Mouse (Mus musculus): ENCODE results near the gene Nop56. TPM values are rescaled to one million over a fixed set of nuclear protein-coding genes. Genes with fewer than 3 reads are reported as not detected.

The Nop56 gene
- 100 to 1,000 TPM in 3 of 4 experiments, 10 to 100 TPM in 1; 80.0 to 120 (median 115) TPM for total RNA-seq (2022)

DNA sequence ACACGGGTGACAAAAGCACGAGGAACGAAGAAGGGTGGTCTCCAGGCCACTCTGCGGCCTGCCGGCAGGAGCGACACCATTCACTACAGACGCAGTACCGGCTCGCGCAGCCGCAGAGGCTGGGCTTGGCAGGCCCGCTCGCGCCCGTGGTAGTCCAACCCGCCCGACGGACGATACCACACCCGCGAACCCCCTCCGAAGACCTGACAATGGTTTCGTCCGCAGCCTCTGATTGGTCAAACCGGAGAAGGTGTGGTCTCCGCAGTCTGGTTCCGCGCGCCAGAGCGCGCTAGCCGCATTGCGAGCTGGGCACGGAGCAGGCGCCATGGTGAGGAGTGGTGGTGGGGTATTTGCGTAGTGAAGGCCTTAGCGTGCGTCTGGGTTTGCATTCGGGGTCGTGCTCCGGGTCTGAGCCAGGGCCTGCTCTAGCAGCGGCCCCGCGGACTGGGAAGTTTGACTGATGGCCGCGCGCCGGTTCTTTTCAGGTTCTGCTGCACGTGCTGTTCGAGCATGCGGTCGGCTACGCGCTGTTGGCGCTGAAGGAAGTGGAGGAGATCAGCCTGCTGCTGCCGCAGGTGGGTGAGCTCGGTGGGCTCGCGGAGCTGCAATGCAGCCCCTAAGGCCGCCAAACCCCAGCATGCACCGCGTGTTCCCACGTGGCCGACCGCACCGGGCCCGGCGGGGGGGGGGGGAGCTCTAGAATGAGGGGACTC, at the start of gene Nop56:
Gene Nop56, plus strand, starts transcription at position 282 of the 713 bp plus-strand sequence.
- peak; percentile 98 for DNase-seq

DNA sequence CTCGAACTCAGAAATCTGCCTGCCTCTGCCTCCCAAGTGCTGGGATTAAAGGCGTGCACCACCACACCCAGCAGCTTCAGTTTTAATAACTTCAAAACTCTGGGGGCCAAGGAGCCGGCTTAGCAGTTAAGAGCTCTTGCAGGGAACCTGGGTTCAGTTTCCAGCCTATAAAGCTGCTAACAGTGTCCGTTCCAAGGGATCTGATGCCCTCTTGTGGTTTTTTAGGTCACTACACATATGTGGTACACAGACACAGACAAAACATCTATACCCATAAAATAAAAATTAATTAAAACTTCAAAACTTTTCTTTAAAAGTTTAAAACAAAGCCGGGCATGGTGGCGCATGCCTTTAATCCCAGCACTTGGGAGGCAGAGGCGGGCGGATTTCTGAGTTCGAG, 27.3 kb upstream of the Nop56 start:
- DNase-seq: no peak

DNA sequence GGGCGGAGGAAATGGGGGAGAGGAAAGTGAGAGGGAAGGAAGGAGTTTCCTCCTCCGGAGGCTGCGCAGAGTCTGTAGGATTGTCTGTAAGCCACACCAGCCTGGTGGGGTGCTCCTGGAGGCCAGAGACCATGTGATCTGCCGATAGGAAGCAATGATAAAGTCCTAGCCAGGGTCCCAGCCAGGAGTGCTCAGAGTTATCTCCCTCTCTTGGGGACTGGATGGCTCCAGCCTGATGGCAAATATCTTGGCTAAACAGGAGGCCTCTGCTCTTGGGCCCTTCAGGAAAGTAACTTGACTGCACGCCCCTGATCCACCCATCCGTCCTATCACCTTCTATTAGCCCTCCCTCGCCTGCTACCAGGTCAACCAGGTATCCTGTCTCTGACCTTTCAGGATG, 26.0 kb upstream of the Nop56 start:
- no peak for DNase-seq

DNA sequence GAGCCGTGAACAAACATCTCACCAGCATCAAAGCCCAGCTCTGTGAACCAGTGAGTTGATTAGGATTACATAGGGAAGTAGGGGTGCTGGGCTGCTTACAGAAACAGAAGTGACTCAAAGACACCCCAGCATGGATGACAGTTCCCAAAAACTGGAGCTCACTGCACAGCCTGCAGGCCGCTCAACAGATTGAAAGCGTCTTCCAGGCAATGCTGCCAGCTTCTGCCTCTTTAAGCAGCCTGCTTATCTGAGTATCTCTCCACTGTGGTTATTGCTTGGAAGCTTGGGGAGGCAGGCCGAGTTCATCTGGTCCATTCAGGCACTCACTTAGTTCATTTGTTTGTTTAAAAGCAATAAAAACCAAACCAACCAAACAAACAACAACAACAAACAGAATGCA, 17.5 kb upstream of the Nop56 start:
- no peak for DNase-seq

DNA sequence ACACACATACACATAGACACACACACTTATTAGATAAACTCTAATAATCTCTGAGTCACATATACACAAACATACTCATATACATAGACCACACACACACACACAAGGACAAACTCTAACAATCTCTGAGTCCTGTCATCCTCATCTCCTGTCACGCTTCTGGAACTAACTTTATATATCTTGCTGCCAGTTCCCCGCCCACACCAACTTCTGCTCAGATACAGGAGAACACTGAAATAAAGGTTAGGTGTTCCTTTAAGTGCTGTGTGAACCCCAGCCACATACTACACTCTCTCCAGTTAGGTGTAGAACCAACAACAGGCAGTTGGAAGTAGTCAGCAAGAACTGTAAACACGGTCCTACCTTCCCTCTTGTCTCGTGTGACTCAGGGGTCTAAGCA, 13.4 kb upstream of the Nop56 start:
- no peak for DNase-seq

DNA sequence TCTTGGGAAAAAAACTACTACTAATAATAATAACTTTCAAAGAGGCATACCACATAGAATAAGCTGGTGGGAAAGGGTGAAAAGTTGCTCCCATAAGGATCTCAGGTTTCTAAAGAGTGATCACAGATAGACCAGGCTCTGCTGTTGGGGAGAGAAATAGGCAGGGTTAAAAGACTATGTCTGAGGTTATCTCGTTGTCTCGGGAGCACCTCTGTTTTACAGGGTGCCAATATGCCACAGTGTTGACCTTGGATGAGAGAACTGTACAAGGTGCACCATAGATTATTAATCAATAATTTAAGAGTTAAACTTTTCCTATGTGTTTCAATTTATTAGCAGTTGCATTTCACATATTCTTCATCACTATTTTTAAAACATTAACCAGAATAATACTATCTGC, 12.3 kb upstream of the Nop56 start:
- DNase-seq: no peak

DNA sequence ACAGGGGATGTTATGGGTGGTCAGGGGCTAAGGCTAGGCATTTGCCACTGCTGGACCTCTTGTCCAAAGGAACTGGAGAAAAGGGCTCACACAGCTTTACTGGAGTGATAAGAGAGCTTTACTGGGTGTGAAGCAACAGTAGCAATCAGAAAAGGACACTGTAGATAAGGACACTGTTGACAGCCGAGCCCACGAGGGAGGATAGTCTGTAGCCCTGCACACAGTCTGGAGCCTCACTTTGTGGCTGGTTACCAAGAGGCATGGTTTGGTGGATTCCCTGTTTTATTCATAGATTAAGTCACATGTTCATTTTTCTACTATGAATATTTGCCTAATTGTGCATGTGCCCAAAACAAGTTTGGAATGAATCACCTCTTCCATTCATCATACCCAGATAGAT, 11.8 kb upstream of the Nop56 start:
- DNase-seq: no peak

DNA sequence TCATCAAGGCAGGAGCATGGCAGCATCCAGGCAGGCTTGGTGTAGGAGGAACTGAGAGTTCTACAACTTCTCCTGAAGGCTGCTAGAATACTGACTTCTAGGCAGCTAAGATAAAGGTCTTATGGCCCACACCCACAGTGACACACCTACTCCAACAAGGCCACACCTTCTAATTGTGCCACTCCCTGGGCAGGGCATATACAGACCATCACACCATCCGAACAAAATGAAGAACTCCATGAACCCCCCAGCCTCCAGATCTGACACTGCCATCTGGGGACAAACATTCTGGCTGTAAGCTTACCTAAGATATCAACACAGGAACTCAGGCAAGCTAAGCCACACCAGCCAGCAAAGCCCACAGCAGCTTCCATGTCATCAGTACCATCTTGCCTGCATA, 8.7 kb upstream of the Nop56 start:
- DNase-seq: no peak

DNA sequence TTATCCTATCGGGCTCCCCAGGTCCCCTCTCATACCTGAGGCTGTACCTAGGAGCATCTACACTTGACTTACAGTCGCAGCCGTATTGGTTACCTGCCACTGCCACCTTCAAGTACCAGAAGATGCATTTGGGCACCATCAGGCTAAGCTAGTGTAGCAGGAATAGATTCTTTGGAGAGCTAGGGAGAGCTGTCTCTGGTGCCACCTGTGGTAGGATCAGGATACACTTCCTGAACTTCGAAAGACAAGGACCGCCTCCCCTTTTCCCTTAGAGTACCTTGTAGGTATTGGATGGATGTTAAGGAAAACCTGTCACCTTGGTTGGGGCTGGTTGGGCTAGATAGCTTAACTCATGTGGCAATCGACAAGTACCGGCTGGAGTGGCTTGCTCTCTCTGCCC, 6.2 kb upstream of the Nop56 start:
- DNase-seq: no peak

DNA sequence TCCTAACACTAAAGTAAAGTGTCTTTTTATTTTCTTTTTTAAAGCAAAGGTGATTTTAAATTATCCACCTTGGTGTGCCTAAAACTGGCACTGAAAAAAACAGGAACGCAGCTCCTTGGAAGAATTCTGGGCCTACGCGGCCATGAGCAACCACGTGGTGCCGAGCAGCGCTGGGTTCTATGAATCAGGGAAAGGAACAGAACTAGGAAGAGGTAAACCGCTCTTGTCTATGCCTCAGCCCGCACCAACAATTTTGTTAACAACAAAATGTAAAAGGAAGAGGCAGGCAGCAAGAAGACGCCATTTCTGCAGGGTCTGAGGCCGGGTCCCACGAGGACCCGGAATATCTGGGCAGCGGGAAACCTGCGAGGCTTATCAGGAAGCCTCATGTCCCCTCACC, 498 bp upstream of the Nop56 start:
- no peak for DNase-seq

DNA sequence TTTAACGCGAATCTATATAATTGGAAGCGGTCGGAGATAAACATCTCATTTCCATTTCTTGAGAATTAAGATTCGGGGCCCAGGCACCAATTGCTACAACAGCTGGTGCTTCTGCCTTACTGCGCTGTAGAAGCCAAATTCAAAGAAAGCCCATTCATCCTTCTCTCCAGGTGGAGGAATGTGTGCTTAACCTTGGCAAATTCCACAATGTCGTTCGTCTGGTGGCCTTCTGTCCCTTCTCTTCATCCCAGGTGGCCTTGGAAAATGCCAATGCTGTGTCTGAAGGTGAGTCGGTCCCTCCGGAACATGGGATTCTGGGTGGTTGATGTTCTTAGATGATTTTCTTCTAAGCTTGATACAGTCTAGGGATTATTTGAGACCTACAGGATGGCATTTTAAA, 632 bp downstream of the Nop56 start:
- no peak for DNase-seq

DNA sequence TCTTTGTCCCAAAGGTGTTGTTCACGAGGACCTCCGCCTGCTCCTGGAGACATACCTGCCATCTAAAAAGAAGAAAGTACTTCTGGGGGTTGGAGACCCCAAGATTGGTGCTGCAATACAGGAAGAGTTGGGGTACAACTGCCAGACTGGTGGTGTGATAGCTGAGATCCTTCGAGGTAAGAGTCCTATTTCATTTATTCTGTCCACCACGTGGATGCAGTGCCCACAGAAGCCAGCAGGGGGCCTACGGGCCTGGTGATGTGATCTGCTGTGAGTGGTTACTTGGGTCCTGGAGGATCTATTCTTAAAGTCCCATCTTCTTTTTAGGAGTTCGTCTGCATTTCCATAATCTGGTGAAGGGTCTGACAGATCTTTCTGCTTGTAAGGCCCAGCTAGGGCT, 1.4 kb downstream of the Nop56 start:
- no peak for DNase-seq

DNA sequence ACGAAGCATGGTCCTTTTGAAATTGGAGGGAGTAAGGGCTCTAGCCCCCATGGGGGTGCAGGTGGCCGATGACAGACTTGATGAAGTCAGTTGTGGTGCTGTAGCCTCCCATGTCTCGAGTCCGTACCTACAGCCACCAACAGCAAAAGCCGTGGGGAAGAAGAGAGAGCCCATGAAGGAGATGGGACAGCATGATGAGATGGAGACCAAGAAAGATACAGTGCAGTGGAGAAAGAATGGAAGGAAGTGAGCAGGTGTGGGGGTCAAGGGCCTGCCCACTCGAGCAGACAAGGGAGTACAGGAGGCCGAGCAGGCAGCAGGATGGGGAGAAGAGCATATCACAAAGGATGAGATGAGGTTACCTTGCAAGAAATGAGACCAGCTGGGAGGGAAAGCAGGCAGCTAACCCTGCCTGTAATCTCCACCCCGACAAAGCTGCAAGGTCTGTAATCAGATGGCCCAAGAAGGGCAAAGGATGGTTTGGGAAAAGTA, 5.4 kb downstream of the Nop56 start:
- no peak for DNase-seq

DNA sequence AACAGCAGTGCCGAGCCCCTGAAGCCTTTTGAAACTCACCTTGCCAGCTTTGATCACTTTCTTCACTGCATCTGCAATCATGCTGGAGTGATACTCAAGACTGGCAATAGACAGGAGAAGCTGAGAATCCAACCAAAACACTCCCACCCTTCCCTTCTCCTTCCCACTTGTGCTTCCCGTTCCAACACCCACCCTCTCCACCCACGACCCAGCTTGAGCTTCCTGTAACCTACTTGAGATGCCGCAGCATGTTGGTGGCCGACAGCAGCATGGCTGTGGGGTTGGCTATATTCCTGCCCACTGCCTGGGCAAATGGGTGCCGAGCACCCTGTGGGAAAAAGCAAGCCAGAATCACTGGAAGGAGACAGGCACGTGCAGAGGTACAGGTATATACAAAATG, 6.0 kb downstream of the Nop56 start:
- DNase-seq: no peak

DNA sequence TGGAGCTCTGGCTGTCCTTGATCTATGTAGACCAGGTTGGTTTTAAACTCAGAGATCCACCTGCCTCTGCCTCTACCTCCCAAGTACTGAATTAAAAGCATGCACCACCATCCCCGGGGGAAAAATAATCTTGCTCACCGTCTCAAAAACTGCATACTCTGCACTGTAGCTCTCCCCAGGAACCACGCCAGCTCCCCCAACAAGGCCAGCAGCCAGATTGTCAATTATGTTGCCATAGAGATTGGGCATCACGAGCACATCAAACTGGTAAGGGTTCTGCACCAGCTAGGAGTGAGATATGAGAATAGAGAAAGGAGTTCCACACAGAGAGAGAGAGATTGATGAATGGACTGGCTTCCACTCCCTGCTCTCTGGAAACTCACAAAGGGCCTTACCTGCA, 6.6 kb downstream of the Nop56 start:
- DNase-seq: no peak

DNA sequence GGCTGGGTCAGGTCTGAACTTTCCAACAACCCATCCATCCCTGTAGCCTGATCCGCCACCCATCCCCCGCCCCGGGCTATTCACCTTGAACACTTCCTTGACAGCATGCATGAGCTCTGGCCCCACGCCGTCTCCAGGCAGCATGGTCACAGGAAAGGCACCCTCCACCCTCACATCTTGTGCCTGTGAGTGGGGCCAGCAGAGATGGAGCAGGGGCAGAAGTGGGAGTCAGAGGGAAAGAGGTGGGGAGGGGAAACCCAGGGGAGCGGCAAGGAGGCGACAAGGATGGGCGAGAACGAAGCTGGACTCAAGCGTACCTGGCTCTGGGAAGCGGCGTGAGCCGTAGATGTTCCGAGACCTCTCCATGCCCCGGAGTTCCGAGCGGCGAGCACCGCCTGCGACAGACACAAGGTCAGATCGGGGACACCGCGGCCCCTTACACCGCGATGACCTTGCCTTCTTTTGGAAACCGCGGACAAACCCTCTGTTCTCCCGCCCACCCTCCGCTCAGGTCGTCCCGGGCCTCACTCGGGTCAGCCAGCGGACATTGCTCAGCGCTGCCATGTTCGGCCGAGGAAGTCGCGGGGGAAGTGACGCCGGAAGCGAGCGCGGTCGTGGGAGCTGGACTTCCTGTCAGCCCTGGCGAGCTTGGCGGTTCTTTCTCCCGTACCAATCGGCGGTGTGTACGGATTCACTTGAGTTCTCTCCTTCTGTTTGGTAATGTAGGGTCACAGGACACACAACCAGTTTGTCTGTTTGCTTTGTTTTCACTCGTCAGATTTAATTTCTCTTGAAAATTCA, 9.8 kb downstream of the Nop56 start, which contains the start of gene Idh3b:
Gene Idh3b, minus strand, starts transcription at position 694 of the 801 bp plus-strand sequence.
- DNase-seq: peak; percentile 88

DNA sequence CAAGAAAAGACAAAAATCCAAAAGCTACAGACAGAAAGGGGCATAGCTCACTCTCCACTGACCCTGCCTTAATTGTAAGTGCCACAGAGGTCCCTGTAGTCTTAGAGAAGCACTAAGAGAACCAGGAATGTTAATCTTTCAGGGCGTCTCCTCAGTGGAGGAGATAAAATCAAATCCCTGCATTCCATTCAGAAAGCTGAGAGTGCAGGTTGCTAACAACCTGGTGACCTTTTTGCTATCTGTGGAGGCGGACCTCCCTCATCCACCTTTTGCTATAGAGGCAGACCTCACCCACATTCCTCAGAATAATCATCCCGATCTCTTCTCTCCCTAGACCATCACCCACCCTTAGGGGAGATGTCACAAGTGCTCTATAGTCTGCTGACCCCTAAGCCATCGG, 14.9 kb downstream of the Nop56 start:
- DNase-seq: no peak

DNA sequence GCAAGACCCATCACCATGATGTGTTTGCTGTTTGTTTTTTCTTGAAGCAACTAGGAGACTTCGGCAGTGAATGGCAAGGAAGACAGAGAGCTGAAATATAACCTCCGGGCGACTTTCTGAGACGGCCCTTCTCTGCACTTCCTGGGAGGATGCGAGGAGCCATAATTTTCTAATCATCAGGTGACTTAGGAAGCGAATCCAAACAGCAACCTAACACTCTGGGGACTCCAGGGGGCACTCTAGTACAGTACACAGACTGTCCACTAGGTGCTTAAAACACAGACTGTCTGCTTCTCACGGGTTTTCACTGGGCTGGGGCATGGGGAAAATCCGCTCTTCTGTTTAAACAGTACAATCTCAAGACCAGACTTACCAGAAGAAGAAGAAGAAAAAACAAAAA, 17.2 kb downstream of the Nop56 start:
- DNase-seq: peak; percentile 40

DNA sequence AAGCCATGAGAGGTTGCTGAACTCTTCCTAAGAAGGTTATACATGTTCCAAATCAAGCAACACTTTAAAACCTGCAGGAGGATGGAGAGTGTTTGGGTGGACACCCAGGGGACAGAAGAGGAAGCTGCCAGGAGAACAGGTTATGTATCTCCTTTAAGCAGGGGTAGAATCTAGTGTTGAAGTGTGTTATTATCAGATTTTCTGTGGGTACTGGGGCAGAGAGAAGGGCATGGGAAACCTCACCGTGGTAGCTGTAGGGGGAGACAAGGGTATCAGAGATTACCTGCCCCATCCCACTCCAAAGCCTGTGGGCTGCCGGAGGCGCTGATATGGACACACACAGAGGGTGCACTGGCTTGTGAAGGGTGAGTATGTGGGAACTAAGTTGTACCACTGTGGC, 18.8 kb downstream of the Nop56 start:
- no peak for DNase-seq

DNA sequence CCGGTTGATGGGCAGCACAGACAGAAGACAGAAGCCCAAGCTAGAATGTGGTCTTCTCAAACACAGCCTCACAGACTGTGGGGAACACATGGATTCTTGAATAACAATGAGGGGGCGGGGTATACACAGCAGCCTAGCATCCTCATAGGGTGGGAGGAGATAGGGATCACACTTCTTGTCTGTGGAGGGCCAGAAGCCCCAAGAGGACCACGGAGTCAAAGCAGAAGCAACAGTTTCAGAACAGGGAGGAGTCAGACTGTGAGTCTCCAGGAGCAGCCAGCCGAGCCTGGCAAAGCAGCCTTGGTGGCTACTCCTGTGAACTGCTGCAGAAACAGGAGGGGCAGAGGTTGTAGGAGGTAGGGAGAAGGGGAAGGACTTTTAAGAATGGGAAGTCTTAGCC, 19.3 kb downstream of the Nop56 start:
- no peak for DNase-seq

DNA sequence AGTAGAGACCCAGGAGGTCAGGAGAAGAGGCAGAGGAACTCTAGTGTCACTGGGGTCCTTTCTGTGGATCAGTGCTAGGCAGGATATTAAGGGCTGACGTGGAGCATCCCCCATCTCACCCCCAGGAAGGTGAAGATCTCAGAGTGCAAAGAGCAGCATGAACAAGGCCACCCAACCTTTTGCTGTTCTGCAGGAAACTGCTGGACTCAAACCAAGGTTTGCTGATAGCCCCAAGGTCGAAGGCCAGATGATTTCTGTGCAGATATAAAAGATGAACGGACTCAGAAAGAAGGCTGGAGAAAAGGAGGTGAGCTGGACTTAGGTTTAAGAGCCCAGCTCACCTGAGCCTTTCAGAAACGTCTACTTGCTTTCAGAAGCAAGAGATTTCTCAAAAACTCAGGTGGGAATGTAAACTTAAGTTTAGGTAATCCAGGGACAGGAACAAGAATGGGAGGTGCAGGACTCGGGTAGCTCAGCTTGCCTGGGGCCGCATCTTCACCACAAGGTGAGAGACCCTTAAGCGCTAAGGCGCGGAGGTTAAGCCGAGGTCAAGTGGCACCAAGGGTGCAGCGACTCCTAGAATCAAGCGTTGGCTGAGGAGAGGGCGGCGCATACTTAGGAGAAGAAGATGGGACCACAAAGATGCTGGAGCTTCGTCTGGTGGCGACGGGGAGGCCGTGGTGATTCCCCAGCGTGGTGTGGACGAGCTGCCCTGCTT, 20.1 kb downstream of the Nop56 start:
- no peak for DNase-seq

DNA sequence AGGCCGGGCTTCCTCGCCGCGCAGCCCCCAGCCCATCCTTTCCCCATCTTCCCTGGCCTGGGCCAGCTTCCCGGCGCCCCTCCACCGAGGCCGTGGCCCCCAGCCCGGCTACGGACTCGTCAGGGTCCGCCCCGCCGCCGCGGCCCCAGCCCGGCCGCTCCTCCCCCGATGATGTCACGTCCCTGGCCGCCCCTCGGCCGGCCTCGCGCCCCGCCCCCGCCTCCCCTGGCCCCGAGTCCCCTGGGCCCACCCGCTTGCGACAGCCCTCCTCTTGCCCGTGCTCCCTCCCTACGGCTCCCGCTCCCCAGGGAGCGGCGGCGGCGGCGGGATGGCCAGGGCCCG, 20.7 kb downstream of the Nop56 start, which contains the start of gene Ebf4:
Gene Ebf4, plus strand, starts transcription at position 234 of the 342 bp plus-strand sequence.
- no peak for DNase-seq

Data from adrenal gland, adult 8-10 months (tissue).